Mouse (Mus musculus): ENCODE measurements around the gene Dscam. TPM values are rescaled to one million over a fixed set of nuclear protein-coding genes. Genes with fewer than 3 reads are reported as not detected.

Gene Dscam
- total and polyA plus RNA-seq, 2 experiments from 2014 or later: 7.9 to 29.1 TPM

GRCm38 (mm10) chr16:96910405-96911164 is 260.0 kb downstream of the Dscam start:
- Histone ChIP-seq H3K9ac (no peak overlapping the region), H3K4me1 (ENCODE audit: insufficient read depth) (no peaks in the 10 kb centered on the region), H3K27ac (ENCODE audit: low read depth, low read length) (no peak overlapping the region), H3K9me3 (ENCODE audit: low read length) (no peaks in the 10 kb centered on the region), H3K4me2 (ENCODE audit: low read depth) (no peak overlapping the region), H3K27me3 (ENCODE audit: insufficient read depth, low read length) (no peaks in the 10 kb centered on the region), H3K4me3 (ENCODE audit: low read depth, low read length) (no peak overlapping the region), H3K36me3 (ENCODE audit: insufficient read depth) (no peaks in the 10 kb centered on the region)
- ATAC-seq: no peak
- DNase-seq: no peak
- TF ChIP-seq CTCF (IDR thresholded peaks at IDR 0.05; ENCODE audit: low read depth): no peak
- 58% methylated on average over 4 of the region's 4 CpGs for WGBS

GRCm38 (mm10) chr16:96907818-96908217 is 262.7 kb downstream of the Dscam start:
- Histone ChIP-seq H3K36me3 (ENCODE audit: insufficient read depth) (no peaks in the 10 kb centered on the region), H3K4me3 (ENCODE audit: low read depth, low read length) (no peak overlapping the region), H3K4me1 (ENCODE audit: insufficient read depth) (no peaks in the 10 kb centered on the region), H3K9me3 (ENCODE audit: low read length) (no peaks in the 10 kb centered on the region), H3K4me2 (ENCODE audit: low read depth) (no peak overlapping the region), H3K9ac (no peak overlapping the region), H3K27ac (ENCODE audit: low read depth, low read length) (no peak overlapping the region), H3K27me3 (ENCODE audit: insufficient read depth, low read length) (no peaks in the 10 kb centered on the region)
- 59% methylated on average over 1 of the region's 1 CpGs for WGBS
- DNase-seq (no peak), ATAC-seq (no peak)
- TF ChIP-seq CTCF (IDR thresholded peaks at IDR 0.05; ENCODE audit: low read depth): no peak

- Histone ChIP-seq H3K36me3 (ENCODE audit: insufficient read depth) (no peaks in the 10 kb centered on the region), H3K27me3 (ENCODE audit: insufficient read depth, low read length) (no peaks in the 10 kb centered on the region), H3K9me3 (ENCODE audit: low read length) (no peaks in the 10 kb centered on the region), H3K9ac (no peak overlapping the region), H3K27ac (ENCODE audit: low read depth, low read length) (no peak overlapping the region), H3K4me3 (ENCODE audit: low read depth, low read length) (no peak overlapping the region), H3K4me2 (ENCODE audit: low read depth) (no peak overlapping the region), H3K4me1 (ENCODE audit: insufficient read depth) (no peaks in the 10 kb centered on the region)
- no peak for TF ChIP-seq CTCF (IDR thresholded peaks at IDR 0.05; ENCODE audit: low read depth)
- ATAC-seq (no peak), DNase-seq (no peak)
- 85% methylated on average over 1 of the region's 1 CpGs for WGBS
These were observed 263.5 kb downstream of the Dscam start for GRCm38 (mm10) chr16:96907081-96907480.

GRCm38 (mm10) chr16:96906630-96907029 is 263.9 kb downstream of the Dscam start:
- no peak for DNase-seq
- Histone ChIP-seq H3K27me3 (ENCODE audit: insufficient read depth, low read length) (no peaks in the 10 kb centered on the region), H3K4me2 (ENCODE audit: low read depth) (no peak overlapping the region), H3K4me1 (ENCODE audit: insufficient read depth) (no peaks in the 10 kb centered on the region), H3K9me3 (ENCODE audit: low read length) (no peaks in the 10 kb centered on the region), H3K4me3 (ENCODE audit: low read depth, low read length) (no peak overlapping the region), H3K9ac (no peak overlapping the region), H3K36me3 (ENCODE audit: insufficient read depth) (no peaks in the 10 kb centered on the region), H3K27ac (ENCODE audit: low read depth, low read length) (no peak overlapping the region)
- ATAC-seq: no peak
- TF ChIP-seq CTCF (IDR thresholded peaks at IDR 0.05; ENCODE audit: low read depth): no peak
- 86% methylated on average over 2 of the region's 2 CpGs for WGBS

GRCm38 (mm10) chr16:96904761-96905160 is 265.8 kb downstream of the Dscam start:
- Histone ChIP-seq H3K4me1 (ENCODE audit: insufficient read depth) (no peaks in the 10 kb centered on the region), H3K36me3 (ENCODE audit: insufficient read depth) (no peaks in the 10 kb centered on the region), H3K4me2 (ENCODE audit: low read depth) (no peak overlapping the region), H3K9ac (no peak overlapping the region), H3K27ac (ENCODE audit: low read depth, low read length) (no peak overlapping the region), H3K4me3 (ENCODE audit: low read depth, low read length) (no peak overlapping the region), H3K9me3 (ENCODE audit: low read length) (no peaks in the 10 kb centered on the region), H3K27me3 (ENCODE audit: insufficient read depth, low read length) (no peaks in the 10 kb centered on the region)
- DNase-seq (no peak), ATAC-seq (no peak)
- 71% methylated on average over 2 of the region's 2 CpGs for WGBS
- TF ChIP-seq CTCF (IDR thresholded peaks at IDR 0.05; ENCODE audit: low read depth): no peak

GRCm38 (mm10) chr16:96904359-96904758 is 266.2 kb downstream of the Dscam start:
- Histone ChIP-seq H3K27me3 (ENCODE audit: insufficient read depth, low read length) (no peaks in the 10 kb centered on the region), H3K4me1 (ENCODE audit: insufficient read depth) (no peaks in the 10 kb centered on the region), H3K4me3 (ENCODE audit: low read depth, low read length) (no peak overlapping the region), H3K4me2 (ENCODE audit: low read depth) (no peak overlapping the region), H3K36me3 (ENCODE audit: insufficient read depth) (no peaks in the 10 kb centered on the region), H3K27ac (ENCODE audit: low read depth, low read length) (no peak overlapping the region), H3K9me3 (ENCODE audit: low read length) (no peaks in the 10 kb centered on the region), H3K9ac (no peak overlapping the region)
- no peak for TF ChIP-seq CTCF (IDR thresholded peaks at IDR 0.05; ENCODE audit: low read depth)
- no peak for ATAC-seq
- no peak for DNase-seq
- 33% methylated on average over 2 of the region's 2 CpGs for WGBS

GRCm38 (mm10) chr16:96902596-96902995 is 268.0 kb downstream of the Dscam start:
- no peak overlapping the region for H3K4me3 ChIP-seq (ENCODE audit: low read depth, low read length)
- H3K36me3 ChIP-seq (ENCODE audit: insufficient read depth): no peaks in the 10 kb centered on the region
- no peaks in the 10 kb centered on the region for H3K9me3 ChIP-seq (ENCODE audit: low read length)
- DNase-seq (no peak), ATAC-seq (no peak)
- no peak overlapping the region for H3K27ac ChIP-seq (ENCODE audit: low read depth, low read length)
- H3K27me3 ChIP-seq (ENCODE audit: insufficient read depth, low read length): no peaks in the 10 kb centered on the region
- no peak overlapping the region for H3K9ac ChIP-seq
- no peak for TF ChIP-seq CTCF (IDR thresholded peaks at IDR 0.05; ENCODE audit: low read depth)
- no peaks in the 10 kb centered on the region for H3K4me1 ChIP-seq (ENCODE audit: insufficient read depth)
- H3K4me2 ChIP-seq (ENCODE audit: low read depth): no peak overlapping the region

Measured in forebrain, postnatal 0 days (tissue).